Mouse (Mus musculus) liver, adult 2 months (tissue): Measurements from ENCODE around the gene Cep41. TPM values are rescaled to one million over a fixed set of nuclear protein-coding genes. Genes with fewer than 3 reads are reported as not detected.

Experiments
- DNase-seq: peaks from one replicate; pipeline ENCODE4 v3.0.0-alpha.2; 2011; ENCODE audit warnings: low read depth, low spot score; ENCODE audit errors: extremely low read depth
- H3K27ac ChIP-seq: fragments of 200-500 bp; replicated peaks from 2 replicates; pipeline ENCODE4 v1.5.1; 2012; ENCODE audit warnings: low read depth, mild to moderate bottlenecking, control low read depth, inconsistent platforms, low read length; ENCODE audit not compliant: insufficient read depth
- H3K27me3 ChIP-seq: fragments of 200-500 bp; 2 replicates; pipeline ENCODE4 v1.6.1; 2012; ENCODE audit warnings: mild to moderate bottlenecking, moderate library complexity, low read length, inconsistent platforms; ENCODE audit not compliant: control insufficient read depth, insufficient read depth
- H3K36me3 ChIP-seq: fragments of 200-500 bp; 2 replicates; pipeline ENCODE4 v1.6.1; 2012; ENCODE audit warnings: low read length, inconsistent platforms; ENCODE audit not compliant: control insufficient read depth, insufficient read depth
- H3K4me1 ChIP-seq: fragments of 200-500 bp; 2 replicates; pipeline ENCODE4 v1.6.1; 2011; ENCODE audit warnings: low read length; ENCODE audit not compliant: control insufficient read depth, insufficient read depth
- H3K4me3 ChIP-seq: fragments of 200-500 bp; 2 replicates; pipeline ENCODE4 v1.5.1; 2011; ENCODE audit warnings: low read depth, mild to moderate bottlenecking, control low read depth, low read length, moderate library complexity; ENCODE audit not compliant: insufficient read depth
- H3K79me2 ChIP-seq: fragments of 200-500 bp; 2 replicates; pipeline ENCODE4 v1.6.1; 2012; ENCODE audit warnings: inconsistent platforms, mild to moderate bottlenecking, low read length, moderate library complexity; ENCODE audit not compliant: control insufficient read depth, insufficient read depth
- H3K9ac ChIP-seq: fragments of 200-500 bp; 2 replicates; pipeline ENCODE4 v1.6.1; 2012; ENCODE audit warnings: low read depth, mild to moderate bottlenecking, control low read depth, inconsistent platforms, low read length
- CTCF ChIP-seq: fragments of 200-500 bp; IDR thresholded peaks from 2 replicates; pipeline ENCODE4 v1.5.1; 2011; ENCODE audit warnings: low read depth, low read length, control low read depth
- POLR2A ChIP-seq: fragments of 200-500 bp; IDR thresholded peaks from 2 replicates; pipeline ENCODE4 v1.6.1; 2011; ENCODE audit warnings: low read length, control low read depth; ENCODE audit not compliant: insufficient read depth; ENCODE audit errors: extremely low read depth
- WGBS: fragments of 180-500 bp; shearing (Covaris S2); methylation state at CpG from one replicate; pipeline ENCODE4 v1.1.7; 2018; 5-methylcytosine and 5-hydroxymethylcytosine counted together
- polyA plus RNA-seq: library from polyadenylated mRNA; depleted of rRNA; stranded (reverse); fragments of >200 nt; gene quantifications from 2 replicates; pipeline ENCODE4 v1.2.3, GENCODE M21; 2012; rRNA removed
- total RNA-seq: library from RNA; depleted of rRNA; stranded (reverse); fragments of >200 nt; gene quantifications from 2 replicates; pipeline ENCODE4 v1.2.3, GENCODE M21; 2014; rRNA removed

Cep41 gene
- total RNA-seq = 2.5 TPM in 2 replicates
- 1.3 and 1.4 TPM in 2 replicates for polyA plus RNA-seq

- whole genome bisulfite sequencing = under 1% methylated on average over 42 of the region's 52 CpGs
- Histone ChIP-seq H3K9ac (peak within 1 kb of the TSS; percentile 87), H3K4me3 (peak within 1 kb of the TSS; percentile 95), H3K4me1 (peaks cover 5% of the 10 kb centered on the region), H3K27me3 (no peaks in the 10 kb centered on the region), H3K36me3 (no peaks in the 10 kb centered on the region), H3K27ac (peak within 1 kb of the TSS; percentile 79), H3K79me2 (no peaks in the 10 kb centered on the region)
- peak; percentile 74 for DNase-seq
- TF ChIP-seq POLR2A = peak; percentile 40; the same call in 1 of the 2 replicates
- TF ChIP-seq CTCF = no peak
These were observed at the start of gene Cep41 for GRCm38 (mm10) chr6:30693350-30693991. Gene Cep41 (minus strand): TSS chr6:30693749.

- no peak overlapping the region for H3K4me3 ChIP-seq
- H3K9ac ChIP-seq = no peak overlapping the region
- H3K27ac ChIP-seq = no peak overlapping the region
- no peak for DNase-seq
- no peaks in the 10 kb centered on the region for H3K79me2 ChIP-seq
- TF ChIP-seq POLR2A (no peak), CTCF (no peak)
- H3K27me3 ChIP-seq = peaks cover 11% of the 10 kb centered on the region
- H3K4me1 ChIP-seq = no peaks in the 10 kb centered on the region
- 51% methylated on average over 10 of the region's 10 CpGs for WGBS
- H3K36me3 ChIP-seq = peaks cover 5% of the 10 kb centered on the region; the same call in 1 of the 2 replicates
These were observed 45.7 kb upstream of the Cep41 start for GRCm38 (mm10) chr6:30739177-30739747.

- H3K36me3 ChIP-seq = 0 out of 2 replicates have a peak, but pooled peaks cover 2% of the 10 kb centered on the region
- H3K27me3 ChIP-seq = peaks cover 11% of the 10 kb centered on the region
- 55% methylated on average over 20 of the region's 20 CpGs for WGBS
- no peak for DNase-seq
- H3K79me2 ChIP-seq = no peaks in the 10 kb centered on the region
- H3K4me3 ChIP-seq = peak overlapping the region; percentile 69
- H3K27ac ChIP-seq = no peak overlapping the region
- no peaks in the 10 kb centered on the region for H3K4me1 ChIP-seq
- no peak overlapping the region; the same call in 1 of the 2 replicates for H3K9ac ChIP-seq
- TF ChIP-seq CTCF (no peak), POLR2A (no peak)
These were observed 45.0 kb upstream of the Cep41 start for GRCm38 (mm10) chr6:30738464-30739006.

- no peak for TF ChIP-seq CTCF
- TF ChIP-seq POLR2A = peak; percentile 62
- WGBS = 53% methylated on average over 64 of the region's 66 CpGs
- H3K9ac ChIP-seq = peak overlapping the region; percentile 62
These were observed 44.3 kb upstream of the Cep41 start for GRCm38 (mm10) chr6:30737548-30738463.

GRCm38 (mm10) chr6:30736864-30737547, 43.5 kb upstream of the Cep41 start:
- Histone ChIP-seq H3K79me2 (no peaks in the 10 kb centered on the region), H3K27ac (0 out of 2 replicates have a peak overlapping the region, but pooled peaks have one; percentile 3), H3K4me1 (no peaks in the 10 kb centered on the region), H3K36me3 (no peaks in the 10 kb centered on the region), H3K27me3 (peaks cover 14% of the 10 kb centered on the region), H3K4me3 (peak overlapping the region; percentile 28; the same call in 1 of the 2 replicates), H3K9ac (no peak overlapping the region)
- WGBS = 51% methylated on average over 29 of the region's 29 CpGs
- peak; percentile 16 for DNase-seq
- TF ChIP-seq CTCF = peak; percentile 67
- TF ChIP-seq POLR2A = no peak

More at GRCm38 (mm10) chr6:30737548-30738463, 44.3 kb upstream of the Cep41 start:
- peaks cover 14% of the 10 kb centered on the region for H3K27me3 ChIP-seq
- H3K4me1 ChIP-seq = no peaks in the 10 kb centered on the region
- no peaks in the 10 kb centered on the region for H3K36me3 ChIP-seq
- H3K4me3 ChIP-seq = peak overlapping the region; percentile 69
- H3K27ac ChIP-seq = no peak overlapping the region
- H3K79me2 ChIP-seq = no peaks in the 10 kb centered on the region
- no peak for DNase-seq
